Mouse (Mus musculus) heart, adult 9 months (tissue): Measurements from ENCODE around the gene Rhbdd2.
"Not testable (repeated sequence)": the region's sequence is repeated elsewhere in the genome, so short reads cannot be mapped to it uniquely, and the experiment has no call there.

Experiments used
- DNase-seq, 2 experiments: peaks; one replicate each; pipeline ENCODE4 v3.0.0; 2022; ENCODE audit warnings: low spot score in 2 of 2

The Rhbdd2 gene

DNA sequence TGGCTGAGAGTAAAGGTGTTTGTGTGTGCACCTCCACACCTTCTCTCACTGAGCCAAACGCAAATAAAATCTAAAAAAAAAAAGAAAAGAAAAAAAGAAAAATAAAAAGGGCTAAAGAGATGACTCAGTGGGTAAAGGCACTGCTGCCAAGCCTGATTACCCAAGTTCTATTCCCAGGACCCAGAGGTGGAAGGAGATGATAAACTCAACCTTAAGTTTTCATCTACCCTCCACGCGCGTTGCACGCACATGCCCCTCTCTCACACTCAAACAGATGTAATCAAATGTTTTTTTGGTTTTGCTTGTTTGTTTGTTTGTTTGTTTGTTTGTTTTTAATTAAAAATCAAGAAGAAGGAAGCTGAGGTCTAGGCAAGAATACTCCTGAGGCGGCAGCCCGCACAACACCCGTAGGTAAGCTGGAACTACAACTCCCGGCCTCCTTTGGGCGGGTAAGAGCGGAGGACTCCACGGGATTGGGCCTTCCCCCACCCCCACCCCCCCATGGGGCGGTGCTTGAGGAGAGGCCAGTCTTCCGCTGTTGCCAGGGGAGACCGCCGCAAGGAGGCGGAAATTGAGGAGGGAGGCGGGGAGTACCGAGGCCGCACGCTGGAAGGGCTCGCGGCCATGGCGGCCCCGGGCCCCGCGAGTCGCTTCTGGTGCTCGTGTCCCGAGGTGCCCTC is at the start of gene Rhbdd2:
Rhbdd2 (plus strand) TSS at position 502 of the 680 bp plus-strand sequence.
- peak; percentile 94 to 97 for DNase-seq

GRCm38 (mm10) chr5:135585691-135586090 is 46.7 kb upstream of the Rhbdd2 start:
- no peak for DNase-seq

DNA sequence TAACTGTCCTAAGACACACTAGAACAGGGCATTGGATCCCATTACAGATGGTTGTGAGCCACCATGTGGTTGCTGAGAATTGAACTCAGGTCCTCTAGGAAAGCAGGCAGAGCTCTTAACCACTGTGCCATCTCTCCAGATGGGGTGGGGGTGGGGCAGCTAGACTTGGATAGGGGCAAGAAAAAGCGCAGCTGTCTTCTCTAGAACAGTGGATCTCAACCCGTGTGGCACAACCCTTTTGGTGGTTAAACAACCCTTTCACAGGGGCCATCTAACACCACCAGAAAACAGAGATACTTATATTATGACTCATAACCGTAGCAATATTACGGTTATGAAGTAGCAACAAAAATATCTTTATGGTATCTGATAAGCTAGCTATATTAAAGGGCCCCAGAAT is 44.7 kb upstream of the Rhbdd2 start:
- no peak for DNase-seq

DNA sequence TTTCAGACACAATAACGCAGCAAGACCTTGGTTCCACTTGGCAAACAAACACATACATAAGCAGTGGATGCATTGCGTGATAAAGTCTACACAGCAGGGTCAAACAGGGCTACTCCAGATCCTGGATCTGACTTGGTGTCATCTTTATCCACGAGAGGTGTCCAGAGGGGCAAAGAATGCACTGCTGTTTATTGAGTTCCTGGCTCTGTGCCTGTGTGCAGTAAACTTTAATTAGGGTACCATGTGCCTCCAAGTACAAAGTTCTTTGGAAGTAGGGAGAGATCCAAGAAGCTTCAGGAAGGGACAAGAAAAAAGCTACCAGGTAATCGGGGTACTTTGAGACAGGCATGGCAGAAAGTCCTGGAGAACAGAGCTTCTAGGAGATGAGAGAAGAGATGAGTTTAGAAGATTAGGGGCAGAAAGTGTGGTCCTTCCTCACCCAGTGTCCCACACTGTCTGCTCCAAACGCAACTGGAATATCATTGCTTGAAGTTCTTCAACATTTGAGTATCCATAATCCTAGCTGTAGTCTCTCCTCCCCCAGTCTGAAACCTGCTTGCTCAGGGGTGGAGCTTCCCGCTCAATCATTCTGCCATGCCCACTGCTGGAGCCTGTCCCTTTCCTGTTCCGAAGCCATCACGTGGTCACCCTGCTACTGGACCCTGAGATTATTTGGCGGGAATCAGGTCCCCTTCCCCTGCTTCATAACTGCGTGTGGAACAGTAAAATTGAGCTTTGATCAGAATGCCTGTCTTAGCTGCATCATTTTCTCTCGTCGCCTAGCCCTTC is 42.2 kb upstream of the Rhbdd2 start:
- no peak for DNase-seq

GRCm38 (mm10) chr5:135604643-135605042 is 27.8 kb upstream of the Rhbdd2 start:
- not testable (repeated sequence) for DNase-seq

DNA sequence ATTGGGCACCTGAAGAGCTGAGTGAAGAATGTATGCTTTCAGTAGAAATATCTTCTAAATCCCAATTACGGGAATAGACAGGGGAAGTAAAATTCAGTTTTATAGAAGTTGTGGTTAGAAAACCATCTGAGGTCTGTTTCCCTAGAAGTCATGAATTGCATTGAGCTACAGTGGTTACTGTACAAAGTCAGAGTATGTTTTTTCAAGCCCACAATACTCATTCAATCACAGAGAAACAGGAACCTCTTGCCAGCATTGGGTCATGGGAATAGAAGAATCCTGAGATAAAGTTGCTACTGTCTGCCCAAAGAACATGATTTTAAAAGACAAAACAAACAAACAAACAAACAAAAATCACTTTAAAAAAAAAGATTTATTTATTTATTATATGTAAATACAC is 25.7 kb upstream of the Rhbdd2 start:
- not testable (repeated sequence) for DNase-seq

- DNase-seq = no peak
These were observed 24.8 kb upstream of the Rhbdd2 start for GRCm38 (mm10) chr5:135607581-135607980.

DNA sequence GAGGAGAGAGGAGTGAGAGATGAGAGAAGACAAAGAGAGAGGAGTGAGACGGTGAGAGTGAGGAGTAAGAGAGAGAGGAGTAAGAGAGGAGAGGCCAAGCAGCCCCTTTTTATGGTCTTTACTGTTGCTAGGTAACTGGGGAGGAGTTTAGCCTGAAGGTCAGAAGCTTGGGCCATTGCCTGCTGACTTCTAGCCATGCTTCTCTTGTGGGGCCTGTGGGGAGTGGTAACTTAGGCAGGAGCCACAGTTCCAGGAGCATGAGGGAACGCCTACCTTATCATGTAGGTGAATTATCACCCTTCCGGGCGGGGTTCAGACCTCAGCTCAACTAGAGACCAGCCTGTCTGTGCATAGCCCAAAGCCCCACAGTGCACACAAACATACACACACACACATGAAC is 22.6 kb upstream of the Rhbdd2 start:
- no peak for DNase-seq

DNA sequence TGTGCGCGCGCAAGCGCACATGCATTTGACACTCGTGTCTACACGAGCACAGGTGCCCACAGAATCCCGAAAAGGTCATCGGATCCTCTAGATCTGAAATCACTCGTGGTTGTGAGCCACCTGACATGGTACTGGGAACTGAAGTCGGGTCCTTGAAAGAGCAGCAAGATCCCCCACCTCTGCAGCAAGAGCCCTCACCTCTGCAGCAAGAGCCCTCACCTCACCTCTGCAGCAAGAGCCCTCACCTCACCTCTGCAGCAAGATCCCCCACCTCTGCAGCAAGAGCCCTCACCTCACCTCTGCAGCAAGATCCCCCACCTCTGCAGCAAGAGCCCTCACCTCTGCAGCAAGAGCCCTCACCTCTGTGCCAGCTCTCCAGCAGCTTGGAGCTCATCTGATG is 12.7 kb upstream of the Rhbdd2 start:
- DNase-seq = not testable (repeated sequence)

- no peak for DNase-seq
These were observed 11.9 kb upstream of the Rhbdd2 start for GRCm38 (mm10) chr5:135620526-135620925.

DNA sequence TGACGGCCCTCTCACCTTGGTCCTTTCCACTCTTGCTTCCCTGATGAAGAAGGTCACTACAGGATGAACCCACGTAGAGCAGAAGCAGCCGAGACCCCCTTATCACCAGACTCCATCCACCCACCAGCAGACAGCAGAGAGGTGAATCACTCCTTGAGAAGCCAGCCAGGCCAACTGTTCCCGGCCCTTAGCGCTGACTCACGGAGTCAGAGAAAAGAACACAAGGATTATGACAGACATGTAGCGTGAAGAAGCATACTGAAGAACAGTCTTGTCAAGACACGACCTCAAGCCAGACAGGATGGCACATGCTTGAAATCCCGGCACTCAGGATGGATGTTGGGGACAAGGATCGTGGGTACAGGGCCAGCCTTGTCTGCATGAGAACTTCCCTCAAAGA is 10.7 kb upstream of the Rhbdd2 start:
- DNase-seq = no peak

DNA sequence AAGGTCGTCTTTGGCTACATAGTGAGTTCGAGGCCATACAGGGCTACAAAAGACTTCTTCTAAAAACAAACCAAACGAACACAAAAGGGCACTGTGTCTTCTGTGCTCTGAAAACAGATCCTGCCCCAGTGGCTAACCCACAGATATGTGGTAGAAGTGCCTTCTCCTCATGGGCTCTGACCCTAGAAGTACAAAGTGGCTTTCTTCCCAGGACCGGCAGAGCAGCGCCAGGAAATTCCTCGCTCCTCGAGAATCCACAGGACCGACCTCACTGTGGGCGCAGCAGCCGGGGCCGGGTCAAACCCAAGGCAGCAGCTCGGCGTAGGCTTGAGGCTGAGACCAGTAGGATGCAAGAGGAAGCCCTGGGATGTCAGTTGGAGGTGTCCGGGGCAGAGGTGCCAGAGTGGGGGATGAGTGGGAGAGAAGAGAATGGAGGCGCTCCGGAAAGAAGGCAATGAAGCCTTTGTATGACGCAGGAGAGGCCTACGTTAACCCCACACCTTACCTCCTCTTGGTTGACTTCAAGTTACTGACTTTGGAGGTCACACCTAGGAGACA is 9.3 kb upstream of the Rhbdd2 start:
- DNase-seq = no peak

- DNase-seq = no peak
These were observed 3.5 kb upstream of the Rhbdd2 start for GRCm38 (mm10) chr5:135628916-135629315.

DNA sequence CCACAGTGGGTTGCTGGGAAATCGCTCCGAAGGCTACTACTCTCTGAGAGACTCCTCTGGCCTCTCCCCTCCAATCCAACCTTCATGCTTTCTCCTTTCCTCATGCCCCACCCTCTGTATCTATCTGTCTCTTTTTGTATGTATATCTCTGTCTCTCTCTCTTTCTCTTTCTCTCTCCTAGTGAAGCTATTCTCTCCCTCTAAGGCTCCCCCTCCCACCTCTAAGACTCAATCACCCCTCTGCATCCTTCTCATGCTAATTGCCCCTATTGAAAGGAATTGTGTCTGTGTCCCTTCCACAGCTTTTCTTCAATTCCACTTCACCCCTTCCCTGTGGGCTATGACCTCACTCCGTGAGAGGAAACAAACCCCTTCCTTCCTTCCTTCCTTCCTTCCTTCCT is 3.0 kb upstream of the Rhbdd2 start:
- DNase-seq = no peak

DNA sequence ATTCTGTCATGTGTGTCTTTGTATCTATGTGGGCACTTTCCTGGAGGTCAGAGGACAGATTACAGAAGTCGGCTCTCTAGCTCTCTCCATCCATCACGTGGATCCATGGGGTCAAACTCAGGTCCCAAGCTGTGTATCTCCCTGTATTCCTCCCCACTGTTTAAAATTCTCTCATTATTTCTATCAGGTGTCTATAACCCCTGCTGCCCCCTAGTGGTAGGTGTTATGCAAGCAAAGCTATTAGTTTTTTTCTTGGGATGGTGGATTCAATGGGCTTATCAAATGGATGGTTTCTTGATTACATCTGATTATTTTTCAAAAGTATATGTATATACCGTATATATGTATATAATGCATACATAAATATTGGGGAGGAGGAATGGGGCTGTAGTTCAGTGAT is 1.8 kb upstream of the Rhbdd2 start:
- DNase-seq = peak in 1 of 2 experiments; percentile 53

- no peak for DNase-seq
These were observed 353 bp downstream of the Rhbdd2 start for GRCm38 (mm10) chr5:135632797-135633144.

- DNase-seq = no peak
These were observed 7.5 kb downstream of the Rhbdd2 start for GRCm38 (mm10) chr5:135639760-135640458.

DNA sequence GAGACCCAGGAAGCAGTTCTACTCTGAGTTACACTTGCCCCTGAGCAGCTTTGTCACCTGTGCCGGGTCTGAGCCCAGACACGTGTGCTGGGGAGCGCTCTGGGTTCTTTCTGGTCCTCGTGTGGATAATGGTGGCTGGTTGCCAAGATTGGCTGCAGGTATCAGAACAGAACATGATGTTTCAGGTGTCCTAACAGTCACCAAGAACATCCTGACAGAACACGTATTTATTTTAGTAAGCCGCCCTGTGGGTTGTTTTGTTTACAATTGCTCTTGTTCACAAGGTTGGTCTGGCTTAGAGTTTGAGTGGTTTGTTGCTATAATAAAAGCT is 8.0 kb downstream of the Rhbdd2 start:
- DNase-seq = no peak

- no peak for DNase-seq
These were observed 8.6 kb downstream of the Rhbdd2 start for GRCm38 (mm10) chr5:135641028-135641427.

DNA sequence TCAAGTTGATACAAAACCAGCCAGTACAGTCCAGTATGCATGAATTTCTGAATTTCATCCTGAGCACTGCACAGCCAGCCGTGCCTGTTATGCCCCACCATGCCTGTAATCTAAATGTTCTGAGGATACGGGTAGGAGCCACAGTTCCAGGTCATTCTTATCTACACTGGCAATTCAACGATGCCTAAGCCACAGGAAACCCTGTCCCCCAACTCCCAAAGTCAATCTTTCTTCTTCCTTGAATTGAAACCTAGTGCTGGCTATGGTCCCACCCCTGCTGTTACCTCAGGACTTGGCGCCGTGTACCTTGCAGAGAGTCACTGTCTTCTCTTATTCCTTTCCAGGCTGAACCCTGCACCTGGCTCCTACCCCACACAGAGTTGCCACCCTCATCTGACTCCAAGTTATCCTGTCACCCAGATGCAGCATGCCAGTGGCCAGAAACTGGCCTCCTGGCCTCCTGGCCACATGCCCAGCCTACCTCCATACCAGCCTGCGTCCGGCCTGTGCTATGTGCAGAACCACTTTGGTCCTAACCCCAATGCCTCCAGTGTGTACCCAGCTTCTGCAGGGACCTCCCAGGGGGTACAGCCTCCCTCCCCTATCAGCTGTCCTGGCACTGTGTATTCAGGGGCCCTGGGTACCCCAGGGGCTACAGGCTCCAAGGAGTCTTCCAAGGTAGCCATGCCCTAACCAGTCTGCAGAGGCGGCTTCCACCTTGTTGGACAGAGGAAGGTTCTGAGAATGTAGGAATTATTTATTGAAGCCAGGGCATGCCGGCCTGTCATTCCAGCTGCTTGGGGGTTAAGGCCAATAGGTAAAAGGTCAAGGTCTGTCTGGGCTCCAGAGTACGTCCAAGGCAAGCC is 10.5 kb downstream of the Rhbdd2 start:
- no peak for DNase-seq

- no peak for DNase-seq
These were observed 11.1 kb downstream of the Rhbdd2 start for GRCm38 (mm10) chr5:135643552-135643842.

DNA sequence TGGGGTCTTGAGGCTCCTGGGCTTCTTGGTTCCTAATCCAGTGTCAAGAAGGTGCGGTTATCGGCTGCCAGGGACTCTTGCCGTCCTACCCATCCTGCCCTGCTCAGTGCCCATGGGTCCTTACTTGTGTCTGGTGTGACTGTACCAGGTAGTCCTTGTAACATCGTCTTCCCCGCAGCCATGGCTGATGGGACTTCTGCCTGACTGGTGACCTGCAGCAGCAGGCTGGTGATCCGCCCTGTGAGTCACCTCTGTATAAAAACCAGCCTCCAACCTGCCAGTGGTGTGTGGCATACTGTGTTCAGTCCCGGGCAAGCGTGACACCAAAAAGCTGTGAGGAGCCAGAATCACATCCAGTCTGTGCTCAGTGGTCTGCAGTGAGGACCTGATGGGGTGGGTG is 11.5 kb downstream of the Rhbdd2 start:
- no peak for DNase-seq
